Mouse (Mus musculus): ENCODE measurements around the gene Gm2a. TPM values are rescaled to one million over a fixed set of nuclear protein-coding genes. Genes with fewer than 3 reads are reported as not detected.

Gm2a gene
- total RNA-seq, 1 experiment, result 11.7 TPM

DNA sequence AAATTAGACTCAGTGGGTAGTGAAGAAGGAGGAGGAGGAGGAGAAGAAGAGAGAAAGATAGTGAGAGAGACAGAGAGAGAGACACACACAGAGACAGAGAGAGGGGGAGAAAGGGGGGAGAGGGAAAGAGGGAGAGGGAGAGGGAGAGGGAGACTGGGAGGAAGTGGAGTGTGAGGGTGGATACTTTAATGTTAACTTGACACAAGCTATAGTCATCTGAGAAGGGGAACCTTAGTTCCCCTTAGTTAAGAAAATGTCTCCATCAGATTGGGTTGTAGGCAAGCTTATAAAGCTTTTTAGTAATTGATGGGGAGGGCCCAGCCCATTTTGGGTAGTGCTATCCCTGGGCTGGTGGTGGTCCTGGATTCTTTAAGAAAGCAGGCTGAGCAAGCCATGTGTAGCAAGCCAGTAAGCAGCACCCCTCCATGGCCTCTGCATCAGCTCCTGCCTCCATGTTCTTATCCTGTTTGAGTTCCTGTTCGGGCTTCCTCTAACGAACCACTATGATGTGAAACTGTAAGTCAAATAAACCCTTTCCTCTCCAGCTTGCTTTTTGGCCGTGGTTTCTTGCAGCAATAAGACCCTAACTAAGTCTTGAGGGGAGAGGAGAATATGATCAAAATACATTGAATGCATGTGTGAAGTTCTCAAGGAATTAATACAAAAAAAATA, 56.6 kb downstream of the Gm2a start:
- Histone ChIP-seq H3K4me3 (ENCODE audit: insufficient read depth in 1 of 2, low read depth in 1 of 2, low read length in 2 of 2, poor library complexity in 1 of 2, severe bottlenecking in 1 of 2) (no peak overlapping the region), H3K36me3 (ENCODE audit: control insufficient read depth, insufficient read depth, low read length, poor library complexity, severe bottlenecking) (no peaks in the 10 kb centered on the region), H3K27ac (ENCODE audit: insufficient read depth, low read depth, low read length, poor library complexity, severe bottlenecking) (no peak overlapping the region), H3K4me1 (ENCODE audit: control insufficient read depth in 2 of 2, insufficient read depth in 2 of 2, low read length in 2 of 2, poor library complexity in 1 of 2) (peaks cover 0 to 2% of the 10 kb centered on the region in 2 experiments; a peak in 1 of 4 replicates), H3K9me3 (ENCODE audit: control insufficient read depth, insufficient read depth, low read depth, low read length) (no peaks in the 10 kb centered on the region), H3K9ac (ENCODE audit: insufficient read depth, low read depth, low read length, poor library complexity, severe bottlenecking) (no peak overlapping the region)
- in situ Hi-C loops (cut with MboI; ENCODE audit: low sequenced_read_pairs in 2 of 2, unreplicated experiment in 2 of 2), result no loop called here
- DNase-seq (ENCODE audit: low read depth, low spot score), result no peak
- no peak for TF ChIP-seq CHD2 (IDR thresholded peaks at IDR 0.05; ENCODE audit: low read depth, low read length)
- no peak for TF ChIP-seq ZNF384 (IDR thresholded peaks at IDR 0.05; ENCODE audit: low read depth, low read length)
- TF ChIP-seq ZC3H11A (IDR thresholded peaks at IDR 0.05; ENCODE audit: borderline replicate concordance, low read depth, low read length), result no peak
- no peak for TF ChIP-seq MAFK (IDR thresholded peaks at IDR 0.05; ENCODE audit: insufficient read depth, low read depth, low read length)
- TF ChIP-seq HCFC1 (IDR thresholded peaks at IDR 0.05; ENCODE audit: borderline replicate concordance, insufficient read depth, low read length), result no peak

DNA sequence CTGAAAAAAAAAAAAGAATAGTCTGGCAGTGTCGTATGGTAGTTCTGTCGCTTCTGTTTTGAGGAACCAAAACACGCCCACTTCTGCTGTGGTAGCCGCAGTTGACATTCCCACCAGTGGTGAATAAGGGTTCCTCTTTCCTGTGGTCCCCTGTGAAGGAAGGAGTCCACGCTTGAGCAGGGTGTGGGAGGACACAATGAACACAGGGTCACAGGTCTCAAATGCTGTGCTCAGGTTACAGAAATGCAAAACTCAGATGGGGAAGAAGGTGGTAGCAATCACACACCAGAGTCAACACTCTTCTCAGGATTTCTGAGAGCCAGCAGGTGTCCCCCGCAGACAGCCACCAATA, 57.1 kb downstream of the Gm2a start:
- Histone ChIP-seq H3K36me3 (ENCODE audit: control insufficient read depth, insufficient read depth, low read length, poor library complexity, severe bottlenecking) (no peaks in the 10 kb centered on the region), H3K9me3 (ENCODE audit: control insufficient read depth, insufficient read depth, low read depth, low read length) (no peaks in the 10 kb centered on the region), H3K9ac (ENCODE audit: insufficient read depth, low read depth, low read length, poor library complexity, severe bottlenecking) (no peak overlapping the region), H3K4me1 (ENCODE audit: control insufficient read depth in 2 of 2, insufficient read depth in 2 of 2, low read length in 2 of 2, poor library complexity in 1 of 2) (peaks cover 0 to 2% of the 10 kb centered on the region in 2 experiments; a peak in 1 of 4 replicates), H3K27ac (ENCODE audit: insufficient read depth, low read depth, low read length, poor library complexity, severe bottlenecking) (no peak overlapping the region), H3K4me3 (ENCODE audit: insufficient read depth in 1 of 2, low read depth in 1 of 2, low read length in 2 of 2, poor library complexity in 1 of 2, severe bottlenecking in 1 of 2) (no peak overlapping the region)
- in situ Hi-C loops (cut with MboI; ENCODE audit: low sequenced_read_pairs in 2 of 2, unreplicated experiment in 2 of 2), result no loop called here
- TF ChIP-seq HCFC1 (IDR thresholded peaks at IDR 0.05; ENCODE audit: borderline replicate concordance, insufficient read depth, low read length), result no peak
- no peak for TF ChIP-seq ZC3H11A (IDR thresholded peaks at IDR 0.05; ENCODE audit: borderline replicate concordance, low read depth, low read length)
- no peak for TF ChIP-seq CHD2 (IDR thresholded peaks at IDR 0.05; ENCODE audit: low read depth, low read length)
- no peak for TF ChIP-seq MAFK (IDR thresholded peaks at IDR 0.05; ENCODE audit: insufficient read depth, low read depth, low read length)
- no peak for TF ChIP-seq ZNF384 (IDR thresholded peaks at IDR 0.05; ENCODE audit: low read depth, low read length)
- DNase-seq (ENCODE audit: low read depth, low spot score), result no peak

DNA sequence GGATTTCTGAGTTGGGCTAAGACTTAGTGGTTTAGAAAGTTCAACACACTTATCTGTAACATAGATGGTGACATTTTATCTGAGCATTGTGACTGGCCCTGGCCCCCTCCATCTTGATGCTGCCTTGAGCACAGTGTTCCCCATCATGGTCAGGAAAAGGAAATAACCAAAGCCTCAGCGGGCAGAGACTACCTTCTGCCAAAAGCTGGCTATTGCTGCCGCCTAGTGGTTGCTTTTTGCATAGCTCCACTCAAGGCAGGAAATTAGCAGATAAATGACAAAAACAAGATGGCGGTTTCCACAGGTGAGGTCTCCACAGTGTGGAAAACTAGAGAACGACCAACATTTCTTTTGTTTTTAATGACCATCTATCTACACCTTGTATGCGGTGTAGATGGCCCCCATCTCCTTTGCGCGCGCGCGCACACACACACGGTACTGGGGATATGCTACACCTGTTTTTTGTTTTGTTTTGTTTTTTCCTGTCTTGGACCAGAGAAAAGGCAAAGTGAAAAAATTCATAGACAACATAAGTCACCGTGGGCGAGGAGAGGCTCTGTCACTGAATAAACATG, 61.0 kb downstream of the Gm2a start:
- in situ Hi-C loops (cut with MboI; ENCODE audit: low sequenced_read_pairs in 2 of 2, unreplicated experiment in 2 of 2), result no loop called here
- Histone ChIP-seq H3K36me3 (ENCODE audit: control insufficient read depth, insufficient read depth, low read length, poor library complexity, severe bottlenecking) (no peaks in the 10 kb centered on the region), H3K4me1 (ENCODE audit: control insufficient read depth in 2 of 2, insufficient read depth in 2 of 2, low read length in 2 of 2, poor library complexity in 1 of 2) (peaks cover 0 to 2% of the 10 kb centered on the region in 2 experiments; a peak in 1 of 4 replicates), H3K27ac (ENCODE audit: insufficient read depth, low read depth, low read length, poor library complexity, severe bottlenecking) (no peak overlapping the region), H3K9ac (ENCODE audit: insufficient read depth, low read depth, low read length, poor library complexity, severe bottlenecking) (peak overlapping the region; percentile 45; the same call in 1 of the 2 replicates), H3K4me3 (ENCODE audit: insufficient read depth in 1 of 2, low read depth in 1 of 2, low read length in 2 of 2, poor library complexity in 1 of 2, severe bottlenecking in 1 of 2) (no peak overlapping the region), H3K9me3 (ENCODE audit: control insufficient read depth, insufficient read depth, low read depth, low read length) (no peaks in the 10 kb centered on the region)
- TF ChIP-seq ZC3H11A (IDR thresholded peaks at IDR 0.05; ENCODE audit: borderline replicate concordance, low read depth, low read length) (peak; percentile 90), HCFC1 (IDR thresholded peaks at IDR 0.05; ENCODE audit: borderline replicate concordance, insufficient read depth, low read length) (no peak)
- peak; percentile 88 for DNase-seq (ENCODE audit: low read depth, low spot score)

Other genes starting within 250 kb of the Gm2a start
- gene Lyrm7, start 237.2 kb upstream of the Gm2a start, total RNA-seq (2012; rRNA removed), result 0.98 and 1.4 TPM in 2 replicates
- 641 and 707 TPM in 2 replicates for gene Hint1, start 231.7 kb upstream of the Gm2a start, total RNA-seq (2012; rRNA removed)
- 11.4 and 13.8 TPM in 2 replicates for gene Gpx3, start 195.7 kb upstream of the Gm2a start, total RNA-seq (2012; rRNA removed)
- 14.3 and 24.9 TPM in 2 replicates for gene Tnip1, start 135.2 kb upstream of the Gm2a start, total RNA-seq (2012; rRNA removed)
- gene Anxa6, start 64.7 kb upstream of the Gm2a start, total RNA-seq (2012; rRNA removed), result 121 and 125 TPM in 2 replicates
- 0.16 and 0.22 TPM in 2 replicates for gene Ccdc69, start 20.0 kb upstream of the Gm2a start, total RNA-seq (2012; rRNA removed)
- not detected in 2 replicates for gene Slc36a3, start 53.6 kb downstream of the Gm2a start, total RNA-seq (2012; rRNA removed)
- gene Slc36a2, start 87.0 kb downstream of the Gm2a start, total RNA-seq (2012; rRNA removed), result 0.09 TPM in 1 of 2 replicates, not detected in the other
- 7.4 and 11.8 TPM in 2 replicates for gene Slc36a1, start 106.2 kb downstream of the Gm2a start, total RNA-seq (2012; rRNA removed)
- 0.71 and 3.5 TPM in 2 replicates for gene Fat2, start 238.4 kb downstream of the Gm2a start, total RNA-seq (2012; rRNA removed)